Mouse (Mus musculus) small intestine, adult 2 months (tissue): ENCODE data around the gene Neu2. TPM values are rescaled to one million over a fixed set of nuclear protein-coding genes. Genes with fewer than 3 reads are reported as not detected.

Experiments
- H3K27ac ChIP-seq: fragments of 200-500 bp; 2 replicates; pipeline ENCODE4 v1.5.1; 2012; ENCODE audit warnings: low read depth, low read length, control low read depth, inconsistent platforms; ENCODE audit not compliant: insufficient read depth
- H3K27me3 ChIP-seq: fragments of 200-500 bp; 2 replicates; pipeline ENCODE4 v1.6.1; 2012; ENCODE audit warnings: mild to moderate bottlenecking, moderate library complexity, low read length, inconsistent platforms; ENCODE audit not compliant: control insufficient read depth, insufficient read depth
- H3K36me3 ChIP-seq: fragments of 200-500 bp; 2 replicates; pipeline ENCODE4 v1.6.1; 2012; ENCODE audit warnings: mild to moderate bottlenecking, low read length, control low read depth, inconsistent platforms; ENCODE audit not compliant: control insufficient read depth, insufficient read depth
- H3K4me1 ChIP-seq: fragments of 200-500 bp; 2 replicates; pipeline ENCODE4 v1.6.1; 2012; ENCODE audit warnings: low read length, inconsistent platforms, mixed read lengths; ENCODE audit not compliant: control insufficient read depth, insufficient read depth, insufficient read length
- H3K4me3 ChIP-seq: fragments of 200-500 bp; 2 replicates; pipeline ENCODE4 v1.5.1; 2012; ENCODE audit warnings: low read depth, mild to moderate bottlenecking, control low read depth, inconsistent platforms, low read length, moderate library complexity
- CTCF ChIP-seq: fragments of 200-500 bp; IDR thresholded peaks from 2 replicates; pipeline ENCODE4 v1.5.1; 2012; ENCODE audit warnings: low read depth, mild to moderate bottlenecking, control low read depth, inconsistent platforms, low read length, moderate library complexity, mixed read lengths; ENCODE audit not compliant: insufficient replicate concordance, insufficient read length; ENCODE audit errors: extremely low read depth
- POLR2A ChIP-seq: fragments of 200-500 bp; IDR thresholded peaks from 2 replicates; pipeline ENCODE4 v1.6.1; 2012; ENCODE audit warnings: low read depth, mild to moderate bottlenecking, control low read depth, inconsistent platforms, low read length, moderate library complexity
- WGBS: fragments of 180-500 bp; shearing (Covaris S2); methylation state at CpG from one replicate; pipeline ENCODE4 v1.1.7; 2018; 5-methylcytosine and 5-hydroxymethylcytosine counted together
- polyA plus RNA-seq: library from polyadenylated mRNA; depleted of rRNA; stranded (reverse); fragments of >200 nt; gene quantifications from 2 replicates; pipeline ENCODE4 v1.2.3, GENCODE M21; 2012

Gene Neu2
- polyA plus RNA-seq, 1 experiment: 2.1 TPM

DNA sequence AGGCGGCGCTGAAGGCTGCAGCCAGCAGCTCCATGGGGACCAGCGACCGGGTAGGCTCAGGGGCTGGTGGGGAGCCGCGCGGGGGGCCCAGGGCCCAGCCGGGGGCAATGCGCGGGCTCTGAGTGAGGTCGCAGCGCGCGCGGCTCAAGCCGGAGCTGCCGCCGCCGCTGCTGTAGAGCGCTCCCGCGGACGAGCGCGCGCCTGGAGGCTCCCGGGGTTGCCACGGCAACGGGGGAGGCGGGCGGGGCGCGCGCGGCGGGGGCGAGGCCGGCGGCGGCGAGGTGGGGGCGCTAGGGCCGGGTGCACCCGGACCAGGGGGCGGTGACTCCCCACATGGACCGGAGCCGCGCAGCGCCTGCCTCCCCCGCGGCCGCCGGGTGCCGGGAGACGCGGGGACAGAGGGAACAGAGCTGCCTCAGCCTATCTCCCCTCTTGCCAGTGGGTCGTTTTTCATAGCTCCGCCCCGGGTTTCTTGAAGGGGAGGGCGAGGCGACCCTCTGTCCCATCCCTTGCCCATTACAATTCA, 540 bp downstream of the Neu2 start:
- 1% methylated on average over 60 of the region's 61 CpGs for WGBS
- peak overlapping the region; percentile 55 for H3K4me3 ChIP-seq

DNA sequence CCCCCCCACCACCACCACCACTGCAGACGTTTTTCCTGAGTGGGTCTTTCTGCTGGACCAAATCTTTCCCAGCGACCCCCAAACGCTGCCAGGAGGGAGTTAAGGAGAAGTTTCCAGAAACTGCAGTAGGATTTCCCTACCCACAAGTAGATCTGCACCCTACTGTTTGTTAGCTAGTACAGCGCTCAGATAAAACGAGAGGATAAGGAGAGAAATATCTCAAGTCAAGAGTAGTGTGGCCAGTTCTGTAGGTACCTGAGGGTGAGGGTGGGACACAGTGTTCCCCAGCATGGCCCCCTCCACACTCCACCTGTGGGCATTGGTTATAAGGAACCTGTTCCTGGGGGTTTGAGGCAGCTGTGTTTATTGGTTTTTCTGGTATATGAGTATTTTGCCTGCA, 1.2 kb downstream of the Neu2 start:
- Histone ChIP-seq H3K27me3 (peaks cover 10% of the 10 kb centered on the region), H3K27ac (no peak overlapping the region), H3K4me3 (no peak overlapping the region), H3K4me1 (peaks cover 9% of the 10 kb centered on the region), H3K36me3 (peaks cover 2% of the 10 kb centered on the region; the same call in 1 of the 2 replicates)
- 10% methylated on average over 5 of the region's 5 CpGs for WGBS
- no peak for TF ChIP-seq POLR2A
- no peak for TF ChIP-seq CTCF

More for the DNA sequence above, 540 bp downstream of the Neu2 start:
- TF ChIP-seq CTCF: no peak
- no peak for TF ChIP-seq POLR2A
- H3K27me3 ChIP-seq: peaks cover 10% of the 10 kb centered on the region
- H3K27ac ChIP-seq: no peak overlapping the region
- peaks cover 9% of the 10 kb centered on the region for H3K4me1 ChIP-seq
- H3K36me3 ChIP-seq: peaks cover 2% of the 10 kb centered on the region; the same call in 1 of the 2 replicates

DNA sequence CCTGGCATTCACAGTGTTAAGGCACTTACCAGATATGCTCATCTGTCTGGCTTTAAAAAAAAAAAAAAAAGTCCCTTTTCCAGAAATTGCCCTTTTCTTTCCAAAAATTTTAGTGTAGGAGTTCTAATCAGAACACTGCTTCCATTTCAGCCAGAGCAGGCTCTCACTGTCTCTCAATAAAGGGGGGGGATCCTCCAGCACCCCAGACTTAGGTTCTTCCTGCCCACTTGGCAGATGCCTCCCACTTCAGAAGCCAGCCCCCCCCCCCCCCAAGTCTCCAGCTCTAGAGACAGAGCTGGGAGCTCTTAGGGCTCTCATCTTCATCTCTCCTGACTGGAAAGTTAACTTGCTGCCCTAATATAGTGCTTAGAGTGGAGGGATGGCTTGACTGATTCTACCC, 10.8 kb downstream of the Neu2 start:
- H3K27ac ChIP-seq: no peak overlapping the region
- H3K27me3 ChIP-seq: no peaks in the 10 kb centered on the region
- H3K4me3 ChIP-seq: no peak overlapping the region
- 0 out of 2 replicates have a peak, but pooled peaks cover 3% of the 10 kb centered on the region for H3K36me3 ChIP-seq
- no peaks in the 10 kb centered on the region for H3K4me1 ChIP-seq
- TF ChIP-seq CTCF (no peak), POLR2A (no peak)

DNA sequence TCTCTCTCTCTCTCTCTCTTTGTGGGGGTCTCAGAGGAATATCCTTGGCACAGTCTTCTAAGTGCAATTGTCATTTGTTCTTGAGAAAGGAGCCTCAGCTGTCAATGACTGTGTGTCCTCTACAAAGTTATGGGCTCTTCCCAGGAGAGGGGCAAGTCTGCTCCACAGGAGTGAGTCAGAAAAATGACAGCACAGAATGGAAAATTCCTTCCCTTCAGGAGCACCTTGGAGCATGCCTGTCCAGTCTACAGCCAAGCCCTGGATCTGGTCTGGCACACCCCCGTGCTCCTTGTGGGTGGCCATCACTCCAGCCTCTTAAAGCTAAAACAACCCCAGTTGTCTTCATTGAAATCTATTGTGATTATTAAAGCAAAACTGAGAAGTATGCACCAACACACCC, 11.8 kb downstream of the Neu2 start:
- Histone ChIP-seq H3K4me3 (no peak overlapping the region), H3K36me3 (no peaks in the 10 kb centered on the region), H3K27me3 (no peaks in the 10 kb centered on the region), H3K27ac (no peak overlapping the region), H3K4me1 (no peaks in the 10 kb centered on the region)
- TF ChIP-seq CTCF (no peak), POLR2A (no peak)
- 73% methylated on average over 1 of the region's 1 CpGs for WGBS

DNA sequence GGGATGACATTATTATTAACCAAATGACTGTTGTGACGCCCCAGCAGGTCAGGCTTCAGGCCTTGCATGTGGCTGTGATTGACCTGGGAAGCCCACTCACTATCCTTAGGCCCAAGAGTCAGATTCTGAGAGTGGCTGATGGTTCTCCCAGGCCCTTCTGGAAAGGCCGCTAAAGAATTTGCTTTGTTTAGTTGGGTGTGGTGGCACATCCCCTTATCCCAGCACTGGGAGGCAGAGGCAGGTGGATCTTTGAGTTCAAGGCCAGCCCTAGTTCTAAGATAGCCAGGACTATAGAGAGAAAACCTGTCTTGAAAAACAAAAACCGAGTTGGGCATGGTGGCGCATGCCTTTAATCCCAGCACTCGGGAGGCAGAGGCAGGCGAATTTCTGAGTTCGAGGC, 15.4 kb downstream of the Neu2 start:
- H3K4me1 ChIP-seq: no peaks in the 10 kb centered on the region
- H3K36me3 ChIP-seq: no peaks in the 10 kb centered on the region
- H3K4me3 ChIP-seq: no peak overlapping the region
- WGBS: 91% methylated on average over 7 of the region's 7 CpGs
- no peaks in the 10 kb centered on the region for H3K27me3 ChIP-seq
- H3K27ac ChIP-seq: no peak overlapping the region
- no peak for TF ChIP-seq POLR2A
- no peak for TF ChIP-seq CTCF

DNA sequence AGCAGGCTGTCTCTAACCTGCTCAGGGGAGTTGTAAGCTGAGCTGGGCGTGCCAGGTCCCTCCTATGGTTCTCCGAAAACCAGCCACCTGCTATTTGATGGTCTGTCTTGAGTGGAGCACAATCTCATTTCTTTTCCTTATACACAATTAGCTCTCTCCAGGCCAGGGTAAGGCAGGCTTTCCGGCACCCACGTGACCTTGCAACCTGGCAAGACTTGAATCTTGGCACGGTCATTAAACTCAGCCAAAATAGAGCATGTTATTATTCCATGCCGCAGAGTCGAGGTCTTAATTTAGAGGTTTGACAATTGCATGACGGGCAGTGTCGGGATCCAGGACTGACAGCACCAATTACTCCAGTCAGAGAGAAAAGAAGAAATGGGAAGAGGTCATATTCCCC, 17.5 kb downstream of the Neu2 start:
- TF ChIP-seq POLR2A: no peak
- no peak for TF ChIP-seq CTCF
- H3K27ac ChIP-seq: no peak overlapping the region
- 92% methylated on average over 9 of the region's 9 CpGs for WGBS
- no peak overlapping the region for H3K4me3 ChIP-seq
- H3K4me1 ChIP-seq: no peaks in the 10 kb centered on the region
- H3K27me3 ChIP-seq: no peaks in the 10 kb centered on the region
- H3K36me3 ChIP-seq: no peaks in the 10 kb centered on the region

DNA sequence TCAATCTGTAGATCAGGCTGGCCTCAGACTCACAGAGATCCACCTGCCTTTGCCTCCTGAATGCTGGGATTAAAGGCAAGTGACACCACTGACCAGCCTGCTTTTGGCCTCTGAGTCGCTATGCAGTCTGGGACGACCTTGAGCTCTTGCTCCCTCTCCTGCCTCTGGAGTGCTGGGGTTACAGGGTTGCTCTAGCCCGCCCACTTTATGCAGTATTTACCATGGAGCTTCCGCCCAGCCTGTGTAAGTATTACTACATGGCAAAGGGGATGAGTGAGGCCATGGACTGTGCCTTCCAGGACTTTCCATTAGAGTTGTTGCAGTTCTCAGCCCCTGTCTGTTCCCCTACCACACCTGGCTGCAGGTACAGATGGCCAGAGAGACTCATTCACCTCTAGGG, 22.7 kb downstream of the Neu2 start:
- no peak overlapping the region for H3K27ac ChIP-seq
- no peak overlapping the region for H3K4me3 ChIP-seq
- TF ChIP-seq POLR2A (no peak), CTCF (no peak)
- no peaks in the 10 kb centered on the region for H3K27me3 ChIP-seq
- H3K4me1 ChIP-seq: no peaks in the 10 kb centered on the region
- WGBS: 91% methylated on average over 4 of the region's 4 CpGs
- H3K36me3 ChIP-seq: peaks cover 2% of the 10 kb centered on the region; the same call in 1 of the 2 replicates
